Mouse (Mus musculus): ENCODE data around the gene Ftl1. TPM values are rescaled to one million over a fixed set of nuclear protein-coding genes. Genes with fewer than 3 reads are reported as not detected.

The Ftl1 gene
- polyA plus RNA-seq, 2 experiments, result 1,503 to 4,726 TPM

- Histone ChIP-seq H3K36me3 (ENCODE audit: control insufficient read depth, insufficient read depth, low read length) (peaks cover 27% of the 10 kb centered on the region), H3K4me2 (replicated peaks; ENCODE audit: low read depth, low read length, severe bottlenecking) (peak overlapping the region; percentile 17; the same call in 1 of the 2 replicates), H3K9me3 (ENCODE audit: control insufficient read depth, low read length) (no peaks in the 10 kb centered on the region), H3K9ac (ENCODE audit: low read depth, low read length, severe bottlenecking) (no peak overlapping the region), H3K4me3 (replicated peaks; ENCODE audit: low read length) (no peak overlapping the region), H3K27ac (replicated peaks; ENCODE audit: low read depth, low read length) (no peak overlapping the region), H3K4me1 (ENCODE audit: control insufficient read depth, insufficient read depth, low read length) (peaks cover 13% of the 10 kb centered on the region), H3K27me3 (ENCODE audit: control insufficient read depth, insufficient read depth, low read length) (peaks cover 41% of the 10 kb centered on the region)
- 13% methylated on average over 13 of the region's 13 CpGs for WGBS
- DNase-seq (ENCODE audit: low spot score) (no peak), ATAC-seq (ENCODE audit: low FRiP score, low read depth) (no peak)
- no peak for TF ChIP-seq POLR2A (IDR thresholded peaks at IDR 0.05; ENCODE audit: borderline replicate concordance, extremely low read depth, insufficient read depth, insufficient read length)
Measured at GRCm38 (mm10) chr7:45417962-45418492, 41.7 kb downstream of the Ftl1 start.

GRCm38 (mm10) chr7:45415636-45416035, 44.0 kb downstream of the Ftl1 start:
- no peak overlapping the region for H3K27ac ChIP-seq (replicated peaks; ENCODE audit: low read depth, low read length)
- H3K9ac ChIP-seq (ENCODE audit: low read depth, low read length, severe bottlenecking), result peak overlapping the region; percentile 0; the same call in 1 of the 2 replicates
- no peaks in the 10 kb centered on the region for H3K9me3 ChIP-seq (ENCODE audit: control insufficient read depth, low read length)
- H3K4me1 ChIP-seq (ENCODE audit: control insufficient read depth, insufficient read depth, low read length), result peaks cover 13% of the 10 kb centered on the region
- peak overlapping the region; percentile 26; the same call in 1 of the 2 replicates for H3K4me2 ChIP-seq (replicated peaks; ENCODE audit: low read depth, low read length, severe bottlenecking)
- DNase-seq (ENCODE audit: low spot score) (no peak), ATAC-seq (ENCODE audit: low FRiP score, low read depth) (no peak)
- TF ChIP-seq POLR2A (IDR thresholded peaks at IDR 0.05; ENCODE audit: borderline replicate concordance, extremely low read depth, insufficient read depth, insufficient read length), result no peak
- H3K36me3 ChIP-seq (ENCODE audit: control insufficient read depth, insufficient read depth, low read length), result 0 out of 2 replicates have a peak, but pooled peaks cover 3% of the 10 kb centered on the region
- WGBS, result 14% methylated on average over 37 of the region's 37 CpGs
- peaks cover 61% of the 10 kb centered on the region for H3K27me3 ChIP-seq (ENCODE audit: control insufficient read depth, insufficient read depth, low read length)
- no peak overlapping the region for H3K4me3 ChIP-seq (replicated peaks; ENCODE audit: low read length)

GRCm38 (mm10) chr7:45414740-45415224, 44.9 kb downstream of the Ftl1 start:
- no peak for TF ChIP-seq POLR2A (IDR thresholded peaks at IDR 0.05; ENCODE audit: borderline replicate concordance, extremely low read depth, insufficient read depth, insufficient read length)
- Histone ChIP-seq H3K27ac (replicated peaks; ENCODE audit: low read depth, low read length) (no peak overlapping the region), H3K36me3 (ENCODE audit: control insufficient read depth, insufficient read depth, low read length) (no peaks in the 10 kb centered on the region), H3K4me2 (replicated peaks; ENCODE audit: low read depth, low read length, severe bottlenecking) (no peak overlapping the region; the same call in 1 of the 2 replicates), H3K4me3 (replicated peaks; ENCODE audit: low read length) (peak overlapping the region; percentile 58; the same call in 1 of the 2 replicates), H3K27me3 (ENCODE audit: control insufficient read depth, insufficient read depth, low read length) (peaks cover 62% of the 10 kb centered on the region), H3K4me1 (ENCODE audit: control insufficient read depth, insufficient read depth, low read length) (peaks cover 6% of the 10 kb centered on the region), H3K9me3 (ENCODE audit: control insufficient read depth, low read length) (no peaks in the 10 kb centered on the region), H3K9ac (ENCODE audit: low read depth, low read length, severe bottlenecking) (no peak overlapping the region)
- 42% methylated on average over 12 of the region's 12 CpGs for WGBS
- ATAC-seq (ENCODE audit: low FRiP score, low read depth) (no peak), DNase-seq (ENCODE audit: low spot score) (no peak)

GRCm38 (mm10) chr7:45413864-45414739, 45.6 kb downstream of the Ftl1 start:
- H3K36me3 ChIP-seq (ENCODE audit: control insufficient read depth, insufficient read depth, low read length), result no peaks in the 10 kb centered on the region
- peak overlapping the region; percentile 68 for H3K9ac ChIP-seq (ENCODE audit: low read depth, low read length, severe bottlenecking)
- peaks cover 62% of the 10 kb centered on the region for H3K27me3 ChIP-seq (ENCODE audit: control insufficient read depth, insufficient read depth, low read length)
- 2% methylated on average over 21 of the region's 27 CpGs for WGBS
- no peak overlapping the region; the same call in 1 of the 2 replicates for H3K27ac ChIP-seq (replicated peaks; ENCODE audit: low read depth, low read length)
- no peaks in the 10 kb centered on the region for H3K9me3 ChIP-seq (ENCODE audit: control insufficient read depth, low read length)
- DNase-seq (ENCODE audit: low spot score) (peak; percentile 18), ATAC-seq (ENCODE audit: low FRiP score, low read depth) (peak; percentile 20)
- no peak for TF ChIP-seq POLR2A (IDR thresholded peaks at IDR 0.05; ENCODE audit: borderline replicate concordance, extremely low read depth, insufficient read depth, insufficient read length)
- H3K4me1 ChIP-seq (ENCODE audit: control insufficient read depth, insufficient read depth, low read length), result peaks cover 4% of the 10 kb centered on the region
- H3K4me3 ChIP-seq (replicated peaks; ENCODE audit: low read length), result peak overlapping the region; percentile 58
- peak overlapping the region; percentile 83 for H3K4me2 ChIP-seq (replicated peaks; ENCODE audit: low read depth, low read length, severe bottlenecking)

GRCm38 (mm10) chr7:45413113-45413863, 46.4 kb downstream of the Ftl1 start, which contains the start of gene Ntf5:
Gene Ntf5, plus strand, starts transcription at chr7:45413695.
- ATAC-seq (ENCODE audit: low FRiP score, low read depth) (peak; percentile 58), DNase-seq (ENCODE audit: low spot score) (no peak)
- Histone ChIP-seq H3K27ac (replicated peaks; ENCODE audit: low read depth, low read length) (no peak within 1 kb of the TSS; the same call in 1 of the 2 replicates), H3K4me1 (ENCODE audit: control insufficient read depth, insufficient read depth, low read length) (peaks cover 4% of the 10 kb centered on the region), H3K36me3 (ENCODE audit: control insufficient read depth, insufficient read depth, low read length) (no peaks in the 10 kb centered on the region), H3K27me3 (ENCODE audit: control insufficient read depth, insufficient read depth, low read length) (peaks cover 67% of the 10 kb centered on the region), H3K4me3 (replicated peaks; ENCODE audit: low read length) (peak within 1 kb of the TSS; percentile 58), H3K9me3 (ENCODE audit: control insufficient read depth, low read length) (no peaks in the 10 kb centered on the region), H3K4me2 (replicated peaks; ENCODE audit: low read depth, low read length, severe bottlenecking) (peak within 1 kb of the TSS; percentile 83), H3K9ac (ENCODE audit: low read depth, low read length, severe bottlenecking) (peak within 1 kb of the TSS; percentile 68)
- WGBS, result 5% methylated on average over 37 of the region's 45 CpGs
- TF ChIP-seq POLR2A (IDR thresholded peaks at IDR 0.05; ENCODE audit: borderline replicate concordance, extremely low read depth, insufficient read depth, insufficient read length), result no peak
